Mouse (Mus musculus): Measurements from ENCODE around the gene Trappc5. TPM values are rescaled to one million over a fixed set of nuclear protein-coding genes. Genes with fewer than 3 reads are reported as not detected.
A peak's percentile ranks its signal among the peaks of the same experiment; 100 is the strongest.

Trappc5 gene
- polyA plus RNA-seq, 1 experiment, result 15.7 TPM

- no peak for TF ChIP-seq CTCF (IDR thresholded peaks at IDR 0.05; ENCODE audit: borderline replicate concordance, insufficient read depth, low read length)
- TF ChIP-seq POLR2A (IDR thresholded peaks at IDR 0.05; ENCODE audit: low read depth, low read length), result no peak
- no peaks in the 10 kb centered on the region for H3K4me1 ChIP-seq (ENCODE audit: control insufficient read depth, insufficient read depth, low read length)
- no peak overlapping the region for H3K4me3 ChIP-seq (ENCODE audit: insufficient read depth, low read length)
- H3K27ac ChIP-seq (ENCODE audit: insufficient read depth, low read length), result no peak overlapping the region
These were observed 1.4 kb upstream of the Trappc5 start for GRCm38 (mm10) chr8:3674671-3675070.

GRCm38 (mm10) chr8:3676993-3677579, 987 bp downstream of the Trappc5 start:
- TF ChIP-seq CTCF (IDR thresholded peaks at IDR 0.05; ENCODE audit: borderline replicate concordance, insufficient read depth, low read length), result no peak
- no peak for TF ChIP-seq POLR2A (IDR thresholded peaks at IDR 0.05; ENCODE audit: low read depth, low read length)
- Histone ChIP-seq H3K4me1 (ENCODE audit: control insufficient read depth, insufficient read depth, low read length) (no peaks in the 10 kb centered on the region), H3K4me3 (ENCODE audit: insufficient read depth, low read length) (peak overlapping the region; percentile 88), H3K27ac (ENCODE audit: insufficient read depth, low read length) (peak overlapping the region; percentile 77)

DNA sequence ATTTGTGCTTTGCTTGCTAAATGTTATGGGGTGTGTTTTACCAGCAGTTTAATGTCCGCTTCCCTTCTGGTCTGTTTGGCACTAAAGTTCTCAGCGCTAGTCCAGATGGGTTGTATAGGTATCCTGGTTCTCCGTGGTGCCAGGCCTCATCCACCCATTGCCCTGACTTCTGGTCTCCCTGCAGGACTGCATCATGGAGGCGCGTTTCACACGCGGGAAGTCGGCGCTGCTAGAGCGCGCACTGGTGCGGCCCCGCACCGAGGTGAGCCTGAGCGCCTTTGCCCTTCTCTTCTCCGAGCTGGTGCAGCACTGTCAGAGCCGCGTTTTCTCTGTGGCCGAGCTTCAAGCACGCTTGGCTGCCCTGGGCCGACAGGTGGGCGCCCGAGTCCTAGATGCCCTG, 2.7 kb downstream of the Trappc5 start:
- no peak overlapping the region for H3K4me3 ChIP-seq (ENCODE audit: insufficient read depth, low read length)
- no peaks in the 10 kb centered on the region for H3K4me1 ChIP-seq (ENCODE audit: control insufficient read depth, insufficient read depth, low read length)
- no peak for TF ChIP-seq CTCF (IDR thresholded peaks at IDR 0.05; ENCODE audit: borderline replicate concordance, insufficient read depth, low read length)
- H3K27ac ChIP-seq (ENCODE audit: insufficient read depth, low read length), result no peak overlapping the region

DNA sequence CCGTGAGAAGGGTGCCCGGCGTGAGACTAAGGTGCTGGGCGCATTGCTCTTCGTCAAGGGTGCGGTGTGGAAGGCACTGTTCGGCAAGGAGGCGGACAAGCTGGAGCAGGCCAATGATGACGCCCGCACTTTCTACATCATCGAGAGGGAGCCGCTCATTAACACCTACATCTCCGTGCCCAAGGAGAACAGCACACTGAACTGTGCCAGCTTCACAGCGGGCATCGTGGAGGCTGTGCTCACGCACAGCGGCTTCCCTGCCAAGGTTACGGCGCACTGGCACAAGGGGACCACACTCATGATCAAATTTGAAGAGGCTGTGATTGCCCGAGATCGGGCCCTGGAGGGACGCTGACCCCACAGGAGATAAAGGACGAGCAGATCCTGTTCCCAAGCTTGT, 3.1 kb downstream of the Trappc5 start:
- no peak overlapping the region for H3K4me3 ChIP-seq (ENCODE audit: insufficient read depth, low read length)
- no peak overlapping the region for H3K27ac ChIP-seq (ENCODE audit: insufficient read depth, low read length)
- H3K4me1 ChIP-seq (ENCODE audit: control insufficient read depth, insufficient read depth, low read length), result no peaks in the 10 kb centered on the region
- TF ChIP-seq POLR2A (IDR thresholded peaks at IDR 0.05; ENCODE audit: low read depth, low read length) (no peak), CTCF (IDR thresholded peaks at IDR 0.05; ENCODE audit: borderline replicate concordance, insufficient read depth, low read length) (no peak)

- Histone ChIP-seq H3K27ac (ENCODE audit: insufficient read depth, low read length) (no peak overlapping the region), H3K4me3 (ENCODE audit: insufficient read depth, low read length) (no peak overlapping the region), H3K4me1 (ENCODE audit: control insufficient read depth, insufficient read depth, low read length) (no peaks in the 10 kb centered on the region)
- no peak for TF ChIP-seq CTCF (IDR thresholded peaks at IDR 0.05; ENCODE audit: borderline replicate concordance, insufficient read depth, low read length)
- TF ChIP-seq POLR2A (IDR thresholded peaks at IDR 0.05; ENCODE audit: low read depth, low read length), result no peak
These were observed 3.6 kb downstream of the Trappc5 start for GRCm38 (mm10) chr8:3679656-3680055.

- H3K4me3 ChIP-seq (ENCODE audit: insufficient read depth, low read length), result no peak overlapping the region
- no peak overlapping the region for H3K27ac ChIP-seq (ENCODE audit: insufficient read depth, low read length)
- H3K4me1 ChIP-seq (ENCODE audit: control insufficient read depth, insufficient read depth, low read length), result no peaks in the 10 kb centered on the region
- no peak for TF ChIP-seq POLR2A (IDR thresholded peaks at IDR 0.05; ENCODE audit: low read depth, low read length)
- no peak for TF ChIP-seq CTCF (IDR thresholded peaks at IDR 0.05; ENCODE audit: borderline replicate concordance, insufficient read depth, low read length)
These were observed 6.3 kb downstream of the Trappc5 start for GRCm38 (mm10) chr8:3682435-3682834.

DNA sequence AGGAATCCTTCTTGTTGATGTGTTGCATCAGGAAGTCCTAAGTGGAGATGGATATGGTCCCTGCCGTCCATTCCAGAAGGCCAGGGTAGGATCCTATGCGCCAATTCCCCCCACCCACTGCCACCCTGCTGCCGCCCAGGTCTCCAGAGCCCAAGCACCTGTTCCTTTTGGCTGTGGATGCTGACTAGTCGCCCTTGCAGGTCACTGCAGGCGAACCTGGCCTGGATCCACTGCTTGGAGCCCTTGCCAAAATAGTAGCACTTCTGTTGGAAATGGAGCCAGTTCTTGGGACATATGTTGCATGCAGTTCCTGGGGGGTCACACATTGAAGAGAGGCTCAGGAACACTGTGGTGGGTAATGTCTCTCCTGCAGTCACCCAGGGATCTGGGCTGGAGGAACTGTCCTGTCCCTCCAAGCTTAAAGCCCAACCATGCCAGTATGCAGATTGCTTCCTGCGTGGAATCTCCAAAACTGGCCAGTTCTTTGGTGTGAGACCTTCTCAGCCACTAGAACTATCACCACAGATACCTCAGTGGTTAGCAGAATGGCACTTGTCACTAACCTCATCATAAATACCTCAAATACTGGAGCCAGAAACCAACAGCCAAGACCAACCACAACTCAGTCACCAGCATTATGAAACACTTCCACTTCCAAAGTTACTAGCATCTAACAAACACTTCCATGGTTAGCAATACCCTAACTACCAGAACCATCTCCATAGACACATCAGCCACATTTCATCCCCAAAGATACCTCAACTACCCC, 7.5 kb downstream of the Trappc5 start:
- H3K4me1 ChIP-seq (ENCODE audit: control insufficient read depth, insufficient read depth, low read length), result no peaks in the 10 kb centered on the region
- no peak overlapping the region for H3K4me3 ChIP-seq (ENCODE audit: insufficient read depth, low read length)
- TF ChIP-seq POLR2A (IDR thresholded peaks at IDR 0.05; ENCODE audit: low read depth, low read length) (no peak), CTCF (IDR thresholded peaks at IDR 0.05; ENCODE audit: borderline replicate concordance, insufficient read depth, low read length) (no peak)
- no peak overlapping the region for H3K27ac ChIP-seq (ENCODE audit: insufficient read depth, low read length)

GRCm38 (mm10) chr8:3684530-3684929, 8.4 kb downstream of the Trappc5 start:
- H3K4me3 ChIP-seq (ENCODE audit: insufficient read depth, low read length), result no peak overlapping the region
- no peaks in the 10 kb centered on the region for H3K4me1 ChIP-seq (ENCODE audit: control insufficient read depth, insufficient read depth, low read length)
- TF ChIP-seq POLR2A (IDR thresholded peaks at IDR 0.05; ENCODE audit: low read depth, low read length), result no peak; the same call in 1 of the 2 replicates
- no peak for TF ChIP-seq CTCF (IDR thresholded peaks at IDR 0.05; ENCODE audit: borderline replicate concordance, insufficient read depth, low read length)

DNA sequence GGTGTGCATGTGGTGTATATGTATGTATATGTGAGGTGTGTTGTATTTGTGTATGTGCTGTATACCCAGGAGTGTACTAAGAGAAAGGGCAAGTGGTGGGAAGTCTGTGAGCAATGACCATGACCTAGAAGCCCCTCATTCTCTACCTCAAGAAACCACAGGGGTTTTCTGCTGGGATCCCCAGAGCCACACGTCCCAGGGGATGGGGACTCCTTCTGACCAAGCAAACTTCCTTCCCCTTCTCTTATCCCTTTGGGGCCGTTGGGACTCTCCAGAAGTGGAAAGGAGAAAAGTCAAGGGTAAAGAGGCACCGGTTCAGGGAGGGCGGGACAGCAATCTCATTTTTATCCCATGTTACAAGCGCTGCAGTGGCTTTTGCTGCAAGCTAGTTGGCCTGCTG, 9.3 kb downstream of the Trappc5 start:
- no peak for TF ChIP-seq POLR2A (IDR thresholded peaks at IDR 0.05; ENCODE audit: low read depth, low read length)
- TF ChIP-seq CTCF (IDR thresholded peaks at IDR 0.05; ENCODE audit: borderline replicate concordance, insufficient read depth, low read length), result no peak

More at GRCm38 (mm10) chr8:3684530-3684929, 8.4 kb downstream of the Trappc5 start:
- no peak overlapping the region for H3K27ac ChIP-seq (ENCODE audit: insufficient read depth, low read length)

GRCm38 (mm10) chr8:3687537-3687936, 11.4 kb downstream of the Trappc5 start:
- Histone ChIP-seq H3K27ac (ENCODE audit: insufficient read depth, low read length) (no peak overlapping the region), H3K4me3 (ENCODE audit: insufficient read depth, low read length) (no peak overlapping the region), H3K4me1 (ENCODE audit: control insufficient read depth, insufficient read depth, low read length) (no peaks in the 10 kb centered on the region)
- TF ChIP-seq POLR2A (IDR thresholded peaks at IDR 0.05; ENCODE audit: low read depth, low read length) (no peak), CTCF (IDR thresholded peaks at IDR 0.05; ENCODE audit: borderline replicate concordance, insufficient read depth, low read length) (no peak)

More for the DNA sequence above, 9.3 kb downstream of the Trappc5 start:
- H3K27ac ChIP-seq (ENCODE audit: insufficient read depth, low read length), result no peak overlapping the region
- H3K4me1 ChIP-seq (ENCODE audit: control insufficient read depth, insufficient read depth, low read length), result no peaks in the 10 kb centered on the region
- H3K4me3 ChIP-seq (ENCODE audit: insufficient read depth, low read length), result no peak overlapping the region
